9 mouse cellular contexts compared by ENCODE assay signal in the genomic region with DNA sequence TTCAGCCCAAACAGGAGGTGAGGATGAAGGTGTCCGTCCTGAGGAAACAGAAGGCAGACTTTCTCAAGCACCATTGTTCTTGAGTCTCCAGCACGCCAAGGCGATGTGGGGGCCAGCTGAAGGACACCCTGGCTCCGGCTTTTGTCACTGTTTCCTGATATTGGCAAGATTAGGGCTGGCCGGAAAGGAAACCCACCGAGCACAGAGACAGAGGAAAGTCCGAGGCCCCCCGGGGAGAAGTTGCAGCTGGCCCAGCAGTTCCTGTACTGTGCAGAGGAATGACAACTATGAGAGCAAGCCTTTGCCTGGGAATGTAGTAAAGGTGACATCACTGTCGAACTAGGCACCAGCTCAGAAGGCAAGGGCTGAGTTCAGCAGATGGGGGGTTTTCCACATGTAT. TPM values are rescaled to one million over a fixed set of nuclear protein-coding genes. Genes with fewer than 3 reads are reported as not detected.
DNase-seq lines count a peak whose midpoint lies in the region; ATAC-seq and TF ChIP-seq lines count a peak whose summit lies in the region.
"Had no signal": no experiment of that assay in that cellular context is flagged by ENCODE, and none has a peak within 500 bp of the region (broad histone marks: within the 10 kb centered on the region; RNA-seq: fewer than 3 reads in every experiment).

No protein-coding gene starts in this region.

- no peaks in the 10 kb centered on the region for H3K9me3 ChIP-seq in intestine, embryonic 16.5 days (ENCODE audit: control insufficient read depth, low read length)
- H3K9me3 ChIP-seq in midbrain, postnatal 0 days (ENCODE audit: low read length), result no peaks in the 10 kb centered on the region

- H3K36me3 ChIP-seq in intestine, embryonic 16.5 days (ENCODE audit: control insufficient read depth, insufficient read depth, low read length), result no peaks in the 10 kb centered on the region
- H3K36me3 ChIP-seq in midbrain, postnatal 0 days (ENCODE audit: insufficient read depth, low read length), result no peaks in the 10 kb centered on the region

- H3K9ac ChIP-seq in intestine, embryonic 16.5 days (ENCODE audit: low read depth, low read length), result peak overlapping the region; percentile 11; the same call in 1 of the 2 replicates
- no peak overlapping the region for H3K9ac ChIP-seq in midbrain, postnatal 0 days (replicated peaks; ENCODE audit: low read length, poor library complexity, severe bottlenecking)
- H3K9ac ChIP-seq: liver, embryonic 14.5 days had no signal

- no peaks in the 10 kb centered on the region for H3K27me3 ChIP-seq in intestine, embryonic 16.5 days (replicated peaks; ENCODE audit: control insufficient read depth, insufficient read depth, low read length)
- no peaks in the 10 kb centered on the region for H3K27me3 ChIP-seq in midbrain, postnatal 0 days (ENCODE audit: insufficient read depth, low read length)

- H3K27ac ChIP-seq in intestine, embryonic 16.5 days (ENCODE audit: low read length), result peak overlapping the region; percentile 25; the same call in 1 of the 2 replicates
- H3K27ac ChIP-seq in midbrain, postnatal 0 days (ENCODE audit: low read depth, low read length), result no peak overlapping the region
- H3K27ac ChIP-seq: liver, embryonic 14.5 days had no signal

- ATAC-seq in intestine, embryonic 16.5 days, result peak; percentile 73
- ATAC-seq in midbrain, postnatal 0 days (ENCODE audit: low FRiP score), result no peak

- 37% methylated on average over 9 of the region's 9 CpGs for WGBS in intestine, embryonic 16.5 days
- WGBS in midbrain, postnatal 0 days, result 39% methylated on average over 9 of the region's 9 CpGs

- no peak overlapping the region for H3K4me3 ChIP-seq in intestine, embryonic 16.5 days (ENCODE audit: low read length)
- H3K4me3 ChIP-seq in midbrain, postnatal 0 days (ENCODE audit: low read depth, low read length), result no peak overlapping the region

- no peaks in the 10 kb centered on the region for H3K4me1 ChIP-seq in intestine, embryonic 16.5 days (ENCODE audit: control insufficient read depth, insufficient read depth, low read length)
- H3K4me1 ChIP-seq in midbrain, postnatal 0 days (ENCODE audit: insufficient read depth, low read length), result no peaks in the 10 kb centered on the region

- no peak for TF ChIP-seq CTCF in midbrain, postnatal 0 days (IDR thresholded peaks at IDR 0.05)

- peak; percentile 28 for DNase-seq in adrenal gland, postnatal 10 days
- no peak for DNase-seq in adrenal gland, postnatal 4 days (ENCODE audit: low spot score in 2 of 2)
- DNase-seq in spleen, postnatal 4 days (ENCODE audit: low spot score in 2 of 2), result peak; percentile 11 to 58
- no peak for DNase-seq in spleen, adult 12 weeks (ENCODE audit: low spot score)
- DNase-seq in mesoderm, embryonic 11.5 days (ENCODE audit: low read depth, low spot score), result peak; percentile 42
- DNase-seq in midbrain, postnatal 0 days (ENCODE audit: low spot score), result no peak
- no peak for DNase-seq in urinary bladder, adult 18-20 months (ENCODE audit: low spot score in 2 of 2)

- H3K4me2 ChIP-seq in intestine, embryonic 16.5 days (ENCODE audit: low read depth, low read length), result no peak overlapping the region
- H3K4me2 ChIP-seq in midbrain, postnatal 0 days (ENCODE audit: low read depth, low read length, poor library complexity, severe bottlenecking), result no peak overlapping the region

RNA-seq across cellular contexts. Expression of gene Prnd, which starts 30.2 kb away (rescaled TPM):
- total RNA-seq in adrenal gland, postnatal 10 days (2021), result 10 to 100 TPM in 1 of 2 experiments, 1 to 10 TPM in 1; 6.3 to 15.8 TPM
- 1 to 10 TPM; 8.4 to 9.0 TPM for total RNA-seq in adrenal gland, postnatal 4 days (2021)
- polyA plus RNA-seq in intestine, embryonic 16.5 days (2015; fragmentation: Nextera tagmentation; extraction: Ambion mirVana), result 27.1 and 28.8 TPM in 2 replicates
- 2.5 and 3.9 TPM in 2 replicates for total RNA-seq in midbrain, postnatal 0 days (2014; rRNA removed)
- polyA plus RNA-seq in midbrain, postnatal 0 days (2015; fragmentation: Nextera tagmentation; extraction: Ambion mirVana), result 4.0 and 4.8 TPM in 2 replicates

RNA-seq across cellular contexts. Expression of gene Rassf2, which starts 49.2 kb away (rescaled TPM):
- 10 to 100 TPM; 14.6 to 15.1 TPM for total RNA-seq in adrenal gland, postnatal 10 days (2021)
- total RNA-seq in adrenal gland, postnatal 4 days (2021), result 10 to 100 TPM; 14.5 to 16.7 TPM
- 8.2 and 9.0 TPM in 2 replicates for polyA plus RNA-seq in intestine, embryonic 16.5 days (2015; fragmentation: Nextera tagmentation; extraction: Ambion mirVana)
- total RNA-seq in midbrain, postnatal 0 days (2014; rRNA removed), result 32.0 and 37.8 TPM in 2 replicates
- 15.9 and 16.7 TPM in 2 replicates for polyA plus RNA-seq in midbrain, postnatal 0 days (2015; fragmentation: Nextera tagmentation; extraction: Ambion mirVana)

Comparison
In these comparisons a context has a peak if more than half of its experiments do, and no peak if none do; other contexts are left out.
1. DNase-seq: peak in adrenal gland, postnatal 10 days (single experiment), spleen, postnatal 4 days (2 of 2) and mesoderm, embryonic 11.5 days (single experiment); none in adrenal gland, postnatal 4 days (0 of 2), spleen, adult 12 weeks (single experiment), midbrain, postnatal 0 days (single experiment) and urinary bladder, adult 18-20 months (0 of 2).